Mouse (Mus musculus) frontal cortex, postnatal 14 days (tissue): ENCODE measurements at regions not wholly inside any gene's neighbourhood (a gene's known extent, or its start where the extent isn't known, plus 50 kb on each side); places are given as distances from the start of the nearest gene placed in this dataset.

ENCODE experiments used
- DNase-seq, 2 experiments: peaks; one replicate each; pipeline ENCODE4 v3.0.0; 2022; ENCODE audit warnings: low spot score in 2 of 2

DNA sequence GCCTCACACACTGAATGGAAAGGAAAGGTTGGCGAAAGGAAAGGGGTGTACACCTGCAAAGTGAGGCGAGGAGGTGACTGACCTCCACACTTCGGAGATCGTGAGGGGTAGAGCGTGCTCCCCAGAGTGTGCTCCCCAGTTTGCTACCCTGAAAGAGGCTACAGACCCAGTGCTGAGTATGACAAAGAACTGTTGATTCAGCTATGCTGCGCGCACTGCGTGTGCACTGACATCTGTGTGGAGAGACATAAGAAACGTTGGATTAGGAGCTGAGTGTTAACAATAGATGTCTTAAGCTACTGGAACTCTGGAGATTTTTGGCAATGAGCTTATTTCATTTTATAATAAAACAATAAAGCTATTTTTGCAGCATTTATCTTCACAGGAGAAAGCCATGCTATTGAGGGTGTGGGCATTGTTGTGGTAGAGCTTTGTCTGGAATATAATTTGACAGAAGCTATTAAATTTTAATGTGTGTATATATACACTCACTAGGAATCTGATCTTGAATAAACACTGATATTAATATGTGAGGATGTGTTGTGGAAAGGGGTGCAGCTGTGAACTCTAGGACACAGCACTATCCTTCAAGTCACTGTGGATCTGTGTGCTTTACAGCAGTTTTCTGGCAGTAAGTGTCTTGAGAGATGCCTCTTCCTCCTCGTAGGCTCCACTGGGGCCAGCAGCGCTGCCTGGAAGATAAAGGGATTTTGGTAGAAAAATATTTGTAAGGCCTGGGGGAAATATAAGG is 271.2 kb upstream of the Zfp637 start:
- no peak for DNase-seq

DNA sequence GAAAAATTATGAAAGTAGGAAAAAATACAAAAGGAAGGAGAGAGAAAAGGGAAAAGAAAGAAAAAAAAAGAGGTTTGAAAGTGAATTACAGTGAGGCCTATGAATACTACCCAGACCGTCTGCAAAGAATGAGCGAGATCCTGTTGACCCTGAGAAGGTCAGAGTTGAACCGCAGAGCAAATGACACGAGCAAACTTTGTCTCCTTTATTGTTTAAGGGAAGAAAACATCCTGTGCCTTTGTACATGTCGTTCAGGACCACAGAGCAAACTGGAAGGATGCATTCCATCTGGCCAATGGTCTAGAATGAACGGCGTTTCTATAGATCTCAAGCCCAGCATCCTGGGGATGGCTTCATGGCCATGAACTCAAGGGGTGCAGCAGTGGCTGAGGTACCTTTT is 270.6 kb upstream of the Zfp637 start:
- no peak for DNase-seq

DNA sequence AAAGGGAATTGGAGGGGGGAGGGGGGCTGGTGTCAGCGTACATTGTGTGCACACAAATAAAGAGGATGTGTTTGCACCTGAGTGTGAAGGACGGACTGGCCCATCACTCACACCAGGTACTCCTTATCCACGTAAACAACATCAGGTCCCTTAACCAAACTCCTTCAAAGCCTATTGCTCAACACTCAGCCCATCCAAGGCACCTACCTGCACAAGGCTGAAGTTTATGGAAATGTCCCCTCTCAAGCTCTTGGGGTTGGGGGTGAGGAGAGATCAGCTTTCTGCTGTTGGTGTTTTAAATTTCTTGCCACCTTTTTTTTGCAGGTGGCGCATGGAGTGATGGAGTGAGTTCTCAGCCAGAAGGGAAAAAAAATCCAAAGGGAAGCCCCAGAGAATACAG is 270.2 kb upstream of the Zfp637 start:
- no peak for DNase-seq

DNA sequence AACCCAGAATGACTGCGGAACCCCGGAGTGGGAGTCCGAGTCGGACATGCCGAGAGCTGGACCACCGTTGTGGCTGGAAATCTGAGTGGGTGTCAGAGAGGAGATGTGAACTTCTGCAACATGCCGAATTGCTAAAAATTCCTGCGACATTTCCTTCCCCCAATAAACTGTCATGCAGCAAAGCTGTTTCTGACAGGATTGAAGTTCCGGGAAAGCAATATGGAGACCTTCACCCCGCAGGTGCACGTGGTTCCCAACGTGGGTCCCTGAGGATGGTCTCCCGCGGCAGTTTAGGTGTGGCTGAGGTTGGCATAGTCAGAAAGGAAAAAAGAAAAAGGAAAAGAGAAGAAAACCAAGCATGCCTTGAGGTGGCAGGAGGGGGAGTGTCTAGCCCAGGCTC is 269.0 kb upstream of the Zfp637 start:
- no peak for DNase-seq

DNA sequence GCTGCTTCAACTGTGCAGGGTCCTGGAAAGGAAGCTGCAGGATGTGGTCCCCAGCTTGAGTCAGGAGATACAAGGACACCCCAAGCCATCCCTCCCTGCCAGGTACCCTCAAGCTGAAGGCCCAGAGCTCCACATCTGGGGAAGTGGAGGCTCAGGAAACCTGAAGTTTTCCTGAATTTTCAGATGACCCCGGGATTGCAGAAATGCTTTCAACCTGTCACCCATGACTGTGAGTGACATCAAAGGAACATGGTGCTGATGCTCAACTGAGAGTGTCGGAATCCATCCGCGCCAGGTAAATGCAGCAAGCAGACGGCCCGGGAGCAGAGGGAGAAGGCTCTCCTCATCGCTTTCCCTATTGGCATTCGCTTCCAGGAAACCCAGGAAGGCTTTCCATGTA is 267.6 kb upstream of the Zfp637 start:
- DNase-seq = no peak

DNA sequence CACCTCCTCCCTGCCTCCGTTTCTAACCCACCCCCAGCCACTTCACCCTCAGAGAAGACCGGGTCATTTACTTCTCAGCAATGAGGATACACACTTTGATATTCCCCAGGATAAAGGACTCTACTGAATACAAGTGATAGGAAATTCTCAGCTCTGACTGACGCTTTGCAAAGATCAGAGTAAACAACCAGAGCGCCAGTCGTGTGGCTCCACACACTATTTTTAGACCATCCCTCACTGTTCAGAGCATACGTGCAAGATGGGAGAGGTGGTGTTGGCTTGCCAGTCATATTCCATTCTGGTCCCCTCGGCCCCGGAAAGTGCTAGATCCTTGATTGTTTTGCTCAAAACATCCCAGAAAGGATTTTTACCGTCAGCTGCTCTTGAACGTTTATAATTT is 266.8 kb upstream of the Zfp637 start:
- DNase-seq = no peak

DNA sequence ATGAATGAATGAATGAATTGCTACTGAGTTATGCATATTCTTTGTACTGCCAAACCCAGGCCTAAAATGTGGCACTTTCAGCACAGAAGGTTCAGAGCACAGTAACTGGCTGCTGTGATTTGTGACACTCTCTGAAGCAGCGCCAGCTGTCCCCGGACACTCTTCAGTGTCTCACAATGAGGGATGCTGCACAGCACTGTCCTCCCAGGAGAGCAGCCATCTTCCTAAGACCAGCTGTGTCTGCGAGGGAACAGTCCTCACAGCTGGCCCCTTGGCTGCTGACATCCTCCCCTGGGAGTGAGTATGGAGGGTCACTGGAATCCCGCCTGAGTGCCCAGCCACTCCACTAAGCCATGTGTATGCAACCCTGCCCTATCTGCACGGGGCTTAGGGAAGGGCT is 265.9 kb upstream of the Zfp637 start:
- DNase-seq = no peak

DNA sequence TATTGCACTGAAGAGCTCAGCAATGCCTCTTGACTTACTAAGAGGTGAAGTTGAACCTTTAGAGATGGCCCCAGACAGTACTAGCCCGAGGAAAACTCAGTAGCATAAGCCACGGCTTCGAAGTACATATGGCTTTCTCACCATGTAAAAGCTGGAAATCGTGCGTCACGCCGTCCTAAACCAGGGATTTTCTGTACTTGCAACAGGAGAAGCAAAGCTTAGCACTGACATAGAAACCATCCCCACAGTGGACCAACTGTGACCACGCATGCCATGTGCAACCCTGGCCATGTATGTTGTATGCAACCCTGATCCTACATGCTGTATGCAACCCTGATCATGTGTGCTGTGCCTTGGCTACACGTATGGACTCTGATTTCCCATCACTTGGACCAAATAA is 265.0 kb upstream of the Zfp637 start:
- no peak for DNase-seq

DNA sequence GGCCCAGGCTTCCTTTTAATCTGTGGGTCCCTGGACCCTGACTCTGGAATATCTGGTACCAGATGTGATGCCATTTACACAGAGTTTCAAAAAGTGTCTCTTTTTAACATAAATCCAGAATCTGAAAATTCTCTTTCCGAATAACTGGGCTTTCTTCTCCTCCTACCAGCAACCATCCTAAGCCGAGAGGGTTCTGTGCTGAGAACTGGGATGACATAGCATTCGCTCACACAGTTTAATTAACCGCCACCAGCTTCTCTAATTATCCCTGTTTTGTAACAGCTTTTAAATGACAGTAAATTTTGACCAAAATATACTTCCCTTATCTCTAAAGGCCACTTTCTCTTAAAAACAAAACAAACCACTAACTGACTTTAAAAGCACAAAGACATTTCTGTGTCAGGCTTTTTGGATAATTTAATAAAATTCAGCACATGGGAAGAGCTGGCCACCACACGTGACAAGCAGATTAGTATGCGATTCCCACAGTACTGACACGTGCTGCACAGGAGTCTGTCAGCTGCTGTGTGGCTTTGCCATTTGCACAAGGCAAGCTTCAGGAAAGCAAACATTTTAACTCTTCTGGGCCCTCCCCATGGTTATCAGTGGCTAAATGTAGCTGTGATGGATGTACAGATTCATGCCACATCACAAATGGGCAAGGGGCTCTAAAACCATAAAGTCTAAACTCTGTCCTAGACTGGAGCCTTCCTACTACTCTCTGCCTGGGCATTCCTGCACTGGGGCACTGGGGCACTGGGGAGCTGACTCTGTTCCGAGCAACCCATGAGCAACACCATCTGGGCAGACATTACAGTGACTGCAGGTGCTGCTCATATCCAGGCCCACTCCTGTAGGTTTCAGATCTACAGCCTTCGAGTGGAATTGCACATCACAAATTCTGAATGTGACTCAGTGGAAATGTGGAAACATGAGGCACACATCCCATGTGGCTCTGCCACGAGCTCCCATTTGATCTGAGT is 263.1 kb upstream of the Zfp637 start:
- DNase-seq = no peak

DNA sequence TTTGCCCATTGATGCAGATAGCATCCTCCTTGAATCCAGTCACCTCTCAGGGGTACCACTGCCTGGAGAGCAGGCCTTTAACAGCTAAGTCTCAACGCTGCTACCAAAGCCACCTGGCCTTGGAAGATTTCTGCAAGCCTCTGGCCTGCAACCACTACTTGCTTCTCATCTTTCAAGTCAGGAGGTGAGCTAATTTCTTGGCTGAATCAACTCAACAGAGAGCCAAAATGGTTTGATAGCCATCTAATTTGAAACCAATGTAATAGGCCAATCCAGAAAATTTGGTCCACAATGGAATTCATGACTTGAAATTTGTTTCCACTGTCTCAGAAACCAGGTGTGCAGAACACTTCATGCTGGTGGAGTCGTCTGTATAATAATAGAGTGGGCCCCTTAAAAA is 260.0 kb upstream of the Zfp637 start:
- DNase-seq = no peak

DNA sequence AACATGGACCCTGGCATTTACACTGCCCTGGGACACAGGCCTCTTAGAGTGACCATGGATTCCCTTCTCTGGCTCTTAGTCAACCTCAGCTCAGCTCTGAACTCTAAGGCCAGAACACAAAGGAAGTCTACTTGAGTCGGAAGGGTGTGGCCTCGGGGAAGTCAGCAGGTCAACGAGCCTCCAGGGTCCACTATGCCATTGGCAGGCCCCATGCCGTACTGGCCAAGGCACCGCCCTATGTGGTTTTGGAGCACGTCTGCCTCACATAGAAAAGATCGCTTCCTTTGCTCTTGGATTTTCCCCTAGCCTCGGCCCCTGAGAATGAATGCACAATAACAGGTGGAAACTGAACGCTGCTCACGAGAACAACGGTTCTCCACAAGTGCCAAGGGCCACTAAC is 257.9 kb upstream of the Zfp637 start:
- no peak for DNase-seq

DNA sequence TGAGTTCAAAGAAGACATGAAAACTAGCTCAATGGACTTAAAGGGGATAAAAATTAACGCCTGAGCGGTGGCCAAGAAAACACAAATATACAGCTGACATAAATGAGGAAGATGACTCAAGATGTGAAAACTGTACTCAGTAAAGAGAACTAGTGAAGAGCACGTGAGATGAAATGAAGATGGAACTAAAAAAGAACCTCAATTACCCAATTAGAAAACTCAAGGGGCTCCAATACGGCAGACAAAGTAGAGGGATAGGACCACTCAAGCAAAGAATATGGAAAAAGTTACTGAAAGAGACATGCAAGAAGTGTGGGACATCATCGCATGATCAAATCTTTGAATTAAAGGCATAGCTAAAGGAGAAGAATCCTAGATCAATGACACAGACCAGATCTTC is 256.4 kb upstream of the Zfp637 start:
- DNase-seq = no peak

DNA sequence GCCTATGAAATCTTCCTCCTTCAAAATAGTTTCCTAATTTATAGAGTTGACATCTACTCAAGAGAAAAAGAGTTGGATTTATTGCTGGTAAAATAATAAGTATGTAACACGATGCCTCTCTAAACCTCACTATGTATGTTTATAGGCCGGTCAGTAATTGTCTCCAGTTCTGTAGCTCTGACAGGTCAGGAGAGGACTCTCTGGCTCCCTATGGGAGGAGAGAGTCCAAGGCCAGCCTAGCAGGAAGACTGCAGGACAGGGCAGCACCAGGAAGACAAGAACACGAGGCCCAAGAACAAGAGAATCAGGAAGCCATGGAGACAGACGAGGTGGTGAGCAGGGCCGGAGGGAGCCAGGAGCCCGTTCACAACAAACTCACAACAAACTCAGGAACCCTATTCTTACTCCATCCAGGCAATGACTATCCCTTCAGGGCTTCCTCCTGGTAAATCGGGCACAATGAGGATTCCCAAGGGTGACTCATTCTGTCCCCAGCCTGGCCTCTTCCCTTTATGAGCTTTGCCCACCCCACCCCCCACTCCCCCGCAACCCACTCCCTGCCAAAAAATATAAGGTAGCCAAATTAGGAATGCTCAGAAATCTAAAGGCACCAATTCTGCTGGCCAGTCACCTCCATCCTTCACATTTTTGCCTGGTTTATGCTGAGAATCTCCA is 244.7 kb upstream of the Zfp637 start:
- no peak for DNase-seq

DNA sequence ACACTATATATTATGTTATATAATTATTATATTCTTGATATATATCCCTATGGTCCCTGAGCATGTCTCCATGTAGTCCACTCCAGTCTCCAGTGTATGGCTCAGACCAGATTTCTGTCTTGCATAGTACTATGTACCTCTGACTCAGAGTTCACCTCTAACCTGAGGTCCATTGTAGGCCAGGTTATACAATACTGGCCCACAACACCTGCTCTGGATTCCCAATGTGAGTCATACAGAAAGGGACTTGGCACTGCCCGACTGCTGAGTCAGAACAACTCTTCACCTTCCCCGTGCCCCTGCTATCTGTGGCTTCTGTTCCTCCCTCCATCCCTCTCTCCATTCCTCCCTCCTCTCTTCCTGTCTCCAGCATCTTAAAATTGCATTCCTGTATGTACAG is 236.1 kb upstream of the Zfp637 start:
- DNase-seq = no peak

DNA sequence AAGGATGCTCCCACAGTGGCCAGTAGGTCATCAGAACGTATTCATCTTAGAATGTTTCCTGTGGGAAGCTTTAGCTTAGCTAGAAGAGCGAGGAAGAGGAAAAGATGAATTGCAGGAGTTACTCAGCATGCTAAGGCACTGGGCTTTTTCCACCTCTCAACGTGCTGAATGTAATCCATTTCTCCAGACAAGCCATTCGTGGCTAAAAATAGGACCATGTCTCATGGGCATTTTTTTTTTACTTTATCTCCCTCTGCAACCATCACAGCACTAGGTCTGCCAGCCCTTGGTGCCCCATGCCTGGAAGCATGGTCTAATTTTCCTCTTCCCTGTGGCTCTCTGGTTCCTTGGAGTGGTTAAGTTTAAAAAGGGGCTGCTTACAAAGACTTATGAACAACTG is 235.3 kb upstream of the Zfp637 start:
- DNase-seq = no peak

DNA sequence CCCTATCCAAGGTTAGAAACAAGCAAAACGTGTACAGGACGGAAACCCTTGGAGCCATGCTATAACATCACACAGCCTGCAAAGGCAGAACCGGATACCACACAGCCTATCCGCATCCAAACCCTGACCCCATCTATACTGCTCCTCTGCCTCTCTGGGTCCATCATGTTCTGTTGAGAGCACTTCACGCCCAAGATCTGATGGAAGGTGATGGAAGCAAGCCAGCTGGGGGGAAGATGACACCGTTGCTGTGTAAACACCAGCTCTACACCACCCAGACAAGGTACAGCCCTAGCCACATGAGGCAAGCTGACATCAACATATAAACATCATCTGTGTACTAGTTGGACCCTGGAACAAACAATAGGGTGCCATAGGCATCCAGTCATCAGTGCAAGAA is 234.8 kb upstream of the Zfp637 start:
- no peak for DNase-seq

DNA sequence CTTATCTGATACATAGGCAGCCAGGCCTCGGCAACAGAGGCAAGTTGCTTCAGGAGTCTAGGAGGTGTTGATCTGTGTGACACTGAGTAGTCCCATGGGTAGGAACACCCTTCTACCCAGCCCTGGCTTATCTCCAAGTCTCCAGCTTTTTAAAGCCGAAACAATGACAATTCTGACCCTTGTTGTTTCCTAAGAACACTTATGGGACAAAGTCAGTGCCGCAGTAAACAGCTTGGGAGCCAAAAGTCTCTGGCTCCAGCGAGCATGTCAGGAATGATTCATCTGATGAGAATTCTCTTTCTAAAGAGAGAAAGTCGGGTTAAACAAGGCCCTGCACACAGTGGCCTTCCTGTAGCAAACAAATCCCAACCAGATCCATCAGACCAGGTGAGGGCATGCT is 234.0 kb upstream of the Zfp637 start:
- DNase-seq = no peak

DNA sequence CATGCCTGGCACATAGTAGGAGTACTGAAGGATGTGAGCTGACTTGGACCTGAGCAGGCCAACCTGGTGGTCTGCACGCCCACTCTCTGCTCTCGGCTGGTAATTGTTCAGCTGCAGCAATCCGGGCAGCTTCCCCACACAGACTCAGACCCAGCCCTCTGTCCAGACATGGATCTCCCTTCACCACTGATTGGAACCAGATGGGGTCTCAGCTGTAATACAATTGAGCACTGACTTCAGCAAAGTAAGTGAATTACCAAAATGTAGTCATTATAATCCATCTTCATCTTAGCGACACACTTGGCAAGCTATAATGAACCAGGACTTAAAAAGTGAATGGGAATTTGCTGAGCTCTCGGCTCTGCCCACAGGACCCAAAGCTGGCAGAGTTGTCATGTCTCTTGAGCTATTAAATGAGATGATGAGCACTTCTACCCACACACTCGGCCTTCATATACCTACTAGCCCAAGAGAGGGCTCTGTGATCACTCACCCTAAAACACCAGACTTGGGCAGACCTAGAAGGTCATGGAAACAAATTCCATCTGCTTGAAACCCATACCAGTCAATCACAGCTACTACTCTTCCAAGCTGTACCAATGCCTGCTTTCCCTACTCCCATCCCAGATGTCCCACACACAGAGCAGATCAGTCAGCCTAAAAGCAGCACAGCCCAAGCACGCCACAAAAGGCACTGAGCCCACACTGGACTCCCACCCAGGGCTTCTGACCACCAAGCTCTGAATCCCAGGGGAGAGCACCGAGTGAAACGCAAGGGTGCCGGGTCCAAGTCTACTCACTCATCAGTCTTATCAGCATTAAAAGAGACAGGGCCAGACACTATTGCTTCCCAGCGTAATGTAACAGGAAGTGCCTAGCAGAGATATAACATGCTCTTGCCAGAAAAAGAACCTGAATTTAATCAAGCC is 231.2 kb upstream of the Zfp637 start:
- no peak for DNase-seq

DNA sequence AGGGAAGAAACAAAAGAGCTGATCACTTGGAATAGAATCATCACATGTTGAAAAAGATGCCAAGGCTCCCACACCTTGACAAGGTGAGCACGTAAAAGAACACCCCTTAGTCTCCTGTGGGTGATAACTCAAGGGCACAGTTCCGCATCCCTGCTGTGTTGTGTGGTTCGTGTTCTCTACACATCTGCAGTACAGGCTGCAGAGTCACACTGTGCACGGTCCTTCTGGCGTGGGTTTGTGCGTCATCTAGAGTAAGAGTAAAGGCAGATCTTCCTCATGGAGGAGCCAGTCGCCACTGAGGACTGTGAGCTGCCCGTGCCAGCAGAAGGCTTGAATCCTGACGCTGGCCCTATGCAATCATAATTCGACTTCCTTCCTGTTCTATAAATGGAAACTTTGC is 229.7 kb upstream of the Zfp637 start:
- no peak for DNase-seq

DNA sequence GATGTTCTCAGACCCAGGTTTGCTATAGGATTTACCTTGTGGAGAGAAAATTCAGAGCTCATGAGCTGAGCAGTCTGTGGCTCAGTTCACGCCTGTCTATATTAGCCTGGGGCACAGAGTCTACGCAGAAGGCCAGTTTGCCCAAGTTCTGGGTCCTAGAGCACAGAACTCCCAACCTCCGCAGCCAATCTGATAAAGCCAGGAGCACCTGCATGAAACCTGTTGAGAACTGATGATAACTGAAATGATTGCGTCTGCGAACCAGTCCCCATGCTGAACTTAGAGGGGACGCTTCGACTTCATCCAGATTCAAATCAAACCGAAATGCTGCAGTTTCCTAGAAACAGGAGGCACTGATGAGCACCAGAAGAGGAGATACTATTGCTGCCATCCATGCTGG is 229.0 kb upstream of the Zfp637 start:
- DNase-seq = no peak

DNA sequence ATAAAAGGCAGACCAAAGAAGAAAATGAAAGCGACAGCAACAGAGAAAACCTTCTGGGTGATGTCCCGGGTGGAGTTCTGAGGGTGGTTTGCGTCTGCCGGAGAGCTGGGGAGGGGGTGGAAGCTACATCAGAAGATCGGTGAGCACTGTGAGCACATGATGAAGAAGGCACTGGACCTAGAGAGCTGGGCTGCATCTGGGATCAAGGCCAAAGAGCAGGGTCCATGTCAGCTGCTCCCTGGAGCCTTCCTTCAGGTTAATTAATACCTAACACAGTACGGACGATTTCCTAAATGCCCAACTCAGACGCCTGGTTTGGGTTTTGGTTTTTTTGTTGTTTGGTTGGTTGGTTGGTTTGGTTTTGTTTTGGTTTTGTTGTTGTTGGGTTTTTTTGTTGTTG is 228.6 kb upstream of the Zfp637 start:
- no peak for DNase-seq
